Mouse (Mus musculus) lung, postnatal 14 days (tissue): ENCODE data around the gene Rps12-ps3.

Experiments used
- DNase-seq: peaks from one replicate; pipeline ENCODE4 v3.0.0; 2021

Rps12-ps3 gene

GRCm38 (mm10) chr19:59351151-59351889 lies 29.2 kb downstream of the Rps12-ps3 start:
- no peak for DNase-seq

DNA sequence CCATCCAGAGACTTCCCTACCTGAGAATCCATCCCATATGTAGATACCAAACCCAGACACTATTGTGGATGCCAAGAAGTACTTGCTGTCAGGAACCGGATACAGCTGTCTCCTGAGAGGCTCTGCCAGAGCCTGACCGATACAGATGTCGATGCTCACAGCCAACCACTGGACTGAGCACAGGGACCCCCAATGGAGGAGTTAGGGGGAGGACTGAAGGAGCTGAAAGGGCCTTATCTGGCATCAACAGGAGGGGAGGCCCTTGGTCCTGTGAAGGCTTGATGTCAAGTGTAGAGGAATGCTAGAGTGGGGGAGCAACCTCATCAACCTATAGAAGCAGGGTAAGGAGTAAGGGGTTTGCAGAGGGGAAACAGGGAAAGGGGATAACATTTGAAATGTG lies 30.7 kb downstream of the Rps12-ps3 start:
- DNase-seq: no peak

DNA sequence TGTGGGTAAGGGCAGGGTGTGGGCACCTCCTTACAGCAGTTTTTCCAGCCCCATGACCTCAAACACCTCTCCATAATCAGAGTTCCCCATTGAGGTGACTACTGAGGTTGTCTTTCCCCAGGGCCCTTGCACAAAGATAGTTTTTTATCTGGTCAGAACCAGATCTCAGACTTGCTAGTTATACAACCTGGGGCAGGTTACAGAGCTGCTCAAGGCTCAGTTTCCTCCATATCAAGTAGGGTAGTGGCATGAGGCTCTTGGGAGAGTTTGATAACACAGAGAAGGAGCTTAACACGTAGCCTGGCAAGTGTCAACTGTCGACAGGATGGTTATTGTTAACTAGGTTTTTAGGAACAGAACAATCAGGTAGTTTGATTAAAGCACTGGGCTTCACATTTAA lies 32.8 kb downstream of the Rps12-ps3 start:
- DNase-seq: no peak

DNA sequence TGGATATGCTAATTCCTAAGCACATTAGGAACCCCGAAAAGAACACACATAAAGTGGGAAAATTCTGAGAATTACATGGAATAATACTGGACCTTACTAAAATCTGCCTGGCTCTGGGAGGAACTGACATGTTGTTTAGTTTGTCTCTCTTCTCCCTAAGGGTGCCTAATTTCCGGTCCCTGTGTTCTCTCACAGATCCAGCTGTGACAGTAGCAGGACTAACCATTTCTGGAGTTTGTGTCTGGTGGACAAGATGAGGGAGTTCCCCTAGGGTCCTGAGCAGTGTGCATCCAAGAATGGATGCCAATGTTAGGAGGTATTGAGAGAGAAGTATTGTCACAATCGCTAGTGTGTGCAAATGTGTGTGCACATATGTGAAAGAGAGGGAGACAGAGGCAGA lies 34.3 kb downstream of the Rps12-ps3 start:
- DNase-seq: no peak

DNA sequence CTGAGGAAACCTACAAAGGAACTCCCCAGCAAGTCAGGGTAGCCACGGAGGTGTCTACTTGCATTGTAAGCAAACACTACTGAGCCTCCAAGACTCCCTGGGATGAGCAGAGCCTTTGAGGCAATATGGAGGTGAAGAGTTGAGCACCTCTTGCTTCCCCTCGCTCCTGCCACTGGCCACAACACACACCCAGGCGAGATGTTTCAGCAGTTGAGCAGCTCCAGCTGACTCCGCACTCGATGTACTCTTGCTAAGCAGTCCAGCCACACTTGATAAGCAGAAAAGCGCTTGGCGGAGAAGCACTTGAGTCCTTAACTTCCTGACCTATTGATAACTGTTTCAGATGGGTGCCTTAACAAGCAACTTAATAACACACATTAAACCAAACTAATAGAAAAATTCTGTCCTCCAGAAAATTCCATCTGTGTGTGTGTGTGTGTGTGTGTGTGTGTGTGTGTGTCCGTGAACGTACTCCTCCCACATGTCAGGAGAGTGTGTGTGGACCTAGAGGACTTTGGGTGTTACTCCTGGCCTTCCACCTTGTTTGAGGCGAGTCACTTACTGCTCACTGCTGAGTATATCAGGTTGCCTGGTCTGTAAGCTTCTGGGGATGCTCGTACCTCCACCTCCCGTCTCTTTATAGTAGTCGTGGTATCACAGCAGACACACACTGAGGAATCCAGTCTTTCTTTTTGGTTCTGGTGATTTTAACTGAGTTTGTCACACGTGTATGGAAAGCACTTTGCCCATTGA lies 34.9 kb downstream of the Rps12-ps3 start:
- no peak for DNase-seq

DNA sequence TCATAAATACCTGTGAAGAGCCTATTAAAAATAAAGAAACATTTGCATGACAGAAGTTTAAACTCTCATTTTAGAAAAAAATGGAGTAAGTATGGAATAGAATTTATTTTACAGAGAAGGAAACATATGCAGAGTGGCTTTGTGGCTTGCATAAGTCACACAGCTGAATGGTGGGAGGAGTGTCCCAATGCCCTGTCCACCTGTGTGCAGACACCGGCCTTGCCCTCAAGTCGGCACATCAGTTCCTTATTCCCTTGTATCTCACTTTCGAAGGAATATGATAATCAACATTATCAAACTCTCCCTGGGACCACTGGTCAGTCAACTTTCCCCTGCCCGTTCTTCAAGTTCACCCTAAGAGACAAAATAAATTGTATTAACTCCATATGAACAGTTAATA lies 35.8 kb downstream of the Rps12-ps3 start:
- DNase-seq: no peak

DNA sequence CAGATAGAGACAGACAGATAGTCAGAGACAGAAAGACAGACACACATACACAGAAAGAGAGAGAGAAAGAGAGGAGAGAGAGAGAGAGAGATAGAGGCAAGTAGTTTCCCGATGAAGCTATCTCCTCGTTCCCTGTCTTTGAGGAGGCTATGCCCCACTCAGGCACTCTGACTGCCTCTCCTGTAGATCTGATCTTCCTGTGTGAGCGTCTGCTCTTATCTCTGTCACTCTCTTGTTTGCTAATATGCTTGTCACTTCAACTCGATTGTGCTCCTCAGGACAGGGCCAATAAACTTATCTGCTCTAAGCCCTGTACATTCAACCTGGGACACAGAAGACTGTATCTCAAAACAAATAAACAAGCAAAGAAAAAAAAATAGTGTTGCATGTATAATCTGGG lies 37.1 kb downstream of the Rps12-ps3 start:
- no peak for DNase-seq

GRCm38 (mm10) chr19:59360486-59360896 lies 38.4 kb downstream of the Rps12-ps3 start:
- DNase-seq: no peak

DNA sequence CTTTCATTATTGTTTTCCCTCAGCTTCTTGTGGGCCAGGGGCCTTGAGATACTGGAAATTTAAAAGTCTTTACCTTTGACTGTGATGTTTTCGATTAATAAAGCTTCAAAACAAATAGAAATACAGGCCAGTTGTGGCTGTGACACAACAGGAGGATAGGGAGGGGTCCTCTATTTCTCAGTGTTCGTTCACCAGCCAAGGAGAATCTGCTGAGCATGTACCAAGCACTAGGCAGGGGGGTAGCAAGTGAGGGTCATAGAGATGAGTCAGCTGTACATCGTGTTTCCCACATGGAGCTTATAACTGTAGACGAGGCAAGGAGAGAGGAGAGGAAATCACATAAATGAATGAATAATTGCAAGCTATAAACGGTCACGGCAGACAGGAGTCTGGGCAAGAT lies 40.6 kb downstream of the Rps12-ps3 start:
- no peak for DNase-seq

- DNase-seq: no peak
Observed at GRCm38 (mm10) chr19:59363666-59364065, 41.6 kb downstream of the Rps12-ps3 start.

- no peak for DNase-seq
Observed at GRCm38 (mm10) chr19:59366724-59367123, 44.6 kb downstream of the Rps12-ps3 start.

- DNase-seq: no peak
Observed at GRCm38 (mm10) chr19:59367892-59368291, 45.8 kb downstream of the Rps12-ps3 start.

DNA sequence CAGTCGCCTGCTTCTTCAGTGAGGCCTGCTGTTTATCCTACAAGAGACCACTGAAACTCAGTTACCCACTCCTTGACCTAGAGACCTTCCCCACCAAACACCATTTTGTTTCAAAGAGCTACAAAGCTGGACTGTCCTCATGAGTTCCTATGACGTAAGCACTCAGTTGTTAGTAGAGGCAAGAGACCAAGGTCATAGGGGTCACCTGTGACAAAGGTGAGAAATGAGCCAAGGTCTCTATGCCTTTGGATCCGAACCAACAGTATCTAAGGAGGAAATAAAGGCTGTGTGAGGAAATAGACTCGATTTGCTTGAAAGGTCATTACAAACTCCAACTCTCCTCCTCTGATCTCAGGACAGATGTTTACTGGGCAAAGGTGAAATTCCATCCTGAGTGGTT lies 48.9 kb downstream of the Rps12-ps3 start:
- DNase-seq: no peak
